Mouse (Mus musculus) C2C12 (cell line): ENCODE data around the gene Rundc3a. TPM values are rescaled to one million over a fixed set of nuclear protein-coding genes. Genes with fewer than 3 reads are reported as not detected.

Experiments used
- H3K27me3 ChIP-seq: one replicate; pipeline ENCODE4 v1.6.1; 2011; ENCODE audit not compliant: control insufficient read depth, insufficient read depth, insufficient read length
- H3K36me3 ChIP-seq: one replicate; pipeline ENCODE4 v1.6.1; 2011; ENCODE audit not compliant: control insufficient read depth, insufficient read depth
- H3K4me3 ChIP-seq: one replicate; pipeline ENCODE4 v1.5.1; 2011; ENCODE audit warnings: mild to moderate bottlenecking, control low read depth; ENCODE audit not compliant: poor library complexity, insufficient read depth, severe bottlenecking
- H3K79me2 ChIP-seq: one replicate; pipeline ENCODE4 v1.6.1; 2011; ENCODE audit not compliant: control insufficient read depth, insufficient read depth
- H3K79me3 ChIP-seq: one replicate; pipeline ENCODE4 v1.6.1; 2011; ENCODE audit warnings: low read depth, control low read depth
- H3ac ChIP-seq: one replicate; pipeline ENCODE3; 2011; ENCODE audit warnings: low read depth; ENCODE audit not compliant: control insufficient read depth, insufficient read length
- CEBPB ChIP-seq: IDR thresholded peaks from one replicate; pipeline ENCODE4 v1.6.1; 2011; ENCODE audit warnings: low read depth, mild to moderate bottlenecking, control low read depth, moderate library complexity
- CTCF ChIP-seq: IDR thresholded peaks from one replicate; pipeline ENCODE4 v1.5.1; 2011; ENCODE audit not compliant: control insufficient read depth, insufficient read depth, insufficient read length
- FOSL1 ChIP-seq: IDR thresholded peaks from one replicate; pipeline ENCODE4 v1.8.0; 2011; ENCODE audit warnings: mild to moderate bottlenecking, low read length; ENCODE audit not compliant: poor library complexity, insufficient read depth, severe bottlenecking
- MAX ChIP-seq: IDR thresholded peaks from one replicate; pipeline ENCODE4 v1.6.1; 2011; ENCODE audit warnings: mild to moderate bottlenecking, control low read depth
- MYOD1 ChIP-seq: IDR thresholded peaks from one replicate; pipeline ENCODE4 v1.6.1; 2011; ENCODE audit warnings: low read depth; ENCODE audit not compliant: control insufficient read depth, insufficient read length
- MYOG ChIP-seq: IDR thresholded peaks from one replicate; pipeline ENCODE4 v1.6.1; 2011; ENCODE audit not compliant: control insufficient read depth, insufficient read length; ENCODE audit errors: extremely low read depth
- USF1 ChIP-seq: IDR thresholded peaks from one replicate; pipeline ENCODE4 v1.6.1; 2011; ENCODE audit warnings: low read depth, mild to moderate bottlenecking, control low read depth, moderate library complexity
- polyA plus RNA-seq: library from polyadenylated mRNA; unstranded; fragments of >200 nt; fragmentation: generic; extraction: Trizol; gene quantifications from one replicate; pipeline ENCODE4 v1.2.1, GENCODE M21; 2012; ENCODE audit warnings: missing spikeins

The Rundc3a gene
- polyA plus RNA-seq, 1 experiment: 2.2 TPM

DNA sequence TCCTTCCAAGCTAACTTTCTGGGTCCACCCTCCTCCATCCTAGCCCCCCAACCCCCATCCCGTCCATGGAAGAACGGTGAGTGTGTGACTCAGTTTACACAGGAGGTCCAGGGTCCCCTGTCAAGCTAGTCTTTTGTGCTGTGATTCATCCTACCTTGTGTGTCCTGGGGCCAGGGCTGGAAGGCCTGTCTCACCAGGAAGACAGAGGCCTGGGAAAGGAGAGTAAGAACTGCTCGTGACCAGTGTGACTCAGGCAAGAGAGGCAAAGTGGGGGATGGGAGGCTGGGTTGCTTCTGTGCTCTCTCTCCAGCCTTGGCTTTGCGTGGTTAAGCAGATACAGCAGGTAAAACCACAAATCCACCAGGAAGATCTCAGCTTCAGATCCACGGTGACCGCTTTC, 31.5 kb downstream of the Rundc3a start:
- no peaks in the 10 kb centered on the region for H3K79me2 ChIP-seq
- H3K36me3 ChIP-seq: no peaks in the 10 kb centered on the region
- no peak overlapping the region for H3K4me3 ChIP-seq
- H3K27me3 ChIP-seq: peaks cover 9% of the 10 kb centered on the region
- H3ac ChIP-seq: no peak overlapping the region
- TF ChIP-seq MAX: no peak
- no peak for TF ChIP-seq FOSL1
- no peak for TF ChIP-seq MYOG
- H3K79me3 ChIP-seq: no peaks in the 10 kb centered on the region

DNA sequence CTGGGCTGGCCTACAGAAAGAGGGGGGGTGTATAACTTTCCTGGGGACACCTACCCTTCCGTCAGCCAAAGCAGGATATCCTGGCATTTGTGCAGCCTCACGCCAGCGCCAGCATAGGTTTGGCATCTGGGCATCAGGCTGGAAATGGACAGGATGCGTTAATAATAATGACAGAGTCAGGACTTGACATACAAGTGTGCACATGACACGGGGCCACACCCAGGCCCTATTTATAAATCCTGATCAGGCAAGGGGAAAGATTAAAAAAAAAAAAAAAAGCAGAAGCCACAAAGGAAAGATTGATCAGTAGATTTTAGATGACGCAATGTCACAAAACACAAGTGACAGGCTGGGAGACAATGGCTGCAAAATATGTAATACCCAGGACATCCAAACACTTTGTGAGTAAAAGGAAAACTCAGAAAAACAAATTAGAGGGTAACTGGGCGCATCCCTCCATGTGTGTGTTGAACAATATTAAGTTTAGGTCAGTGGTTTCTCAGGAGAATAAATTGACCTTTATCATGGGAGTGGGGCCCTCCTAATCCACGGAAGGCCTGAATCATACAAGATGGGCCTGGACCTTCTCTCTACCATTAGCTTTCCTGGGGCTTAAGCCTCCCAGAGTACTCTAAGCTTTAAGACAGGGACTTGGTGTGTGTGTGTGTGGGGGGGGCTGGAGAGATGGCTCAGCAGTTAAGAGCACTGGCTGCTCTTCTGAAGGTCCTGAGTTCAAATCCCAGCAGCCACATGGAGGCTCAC, 32.5 kb downstream of the Rundc3a start:
- Histone ChIP-seq H3K27me3 (peaks cover 9% of the 10 kb centered on the region), H3K79me3 (no peaks in the 10 kb centered on the region), H3K79me2 (peaks cover under 1% of the 10 kb centered on the region), H3ac (no peak overlapping the region), H3K4me3 (no peak overlapping the region), H3K36me3 (no peaks in the 10 kb centered on the region)
- TF ChIP-seq MYOG (no peak), CTCF (no peak), FOSL1 (no peak), MYOD1 (no peak), MAX (no peak), USF1 (no peak), CEBPB (no peak)

DNA sequence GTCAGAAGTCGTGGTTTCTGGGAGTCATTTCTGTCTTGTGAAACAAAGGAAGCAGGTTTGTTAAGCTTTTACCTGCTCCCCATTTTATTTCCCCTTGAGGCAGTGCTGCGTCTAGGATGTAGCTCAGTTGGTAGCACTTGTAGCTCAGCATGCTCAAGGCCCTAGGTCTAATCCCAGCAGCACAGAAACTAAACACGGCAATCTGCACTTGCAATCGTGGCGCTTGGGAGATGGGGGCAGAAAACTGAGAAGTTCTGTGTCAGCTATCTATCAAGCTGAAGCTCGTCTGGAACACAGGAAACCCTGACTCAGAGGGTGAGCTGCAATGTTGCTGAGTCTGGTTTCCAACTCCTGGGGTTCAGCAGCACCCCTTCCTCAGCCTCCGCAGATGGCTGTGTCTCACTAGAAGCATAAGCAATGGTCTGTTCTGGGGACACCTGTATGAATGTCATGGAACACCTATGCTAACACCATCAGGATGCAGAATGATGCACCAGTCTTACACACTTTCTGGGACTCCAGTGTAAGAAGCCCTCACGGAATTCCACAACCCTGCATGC, 35.9 kb downstream of the Rundc3a start:
- no peaks in the 10 kb centered on the region for H3K27me3 ChIP-seq
- no peaks in the 10 kb centered on the region for H3K79me3 ChIP-seq
- H3K79me2 ChIP-seq: peaks cover 8% of the 10 kb centered on the region
- H3K4me3 ChIP-seq: no peak overlapping the region
- peaks cover 3% of the 10 kb centered on the region for H3K36me3 ChIP-seq
- no peak overlapping the region for H3ac ChIP-seq
- TF ChIP-seq CTCF (no peak), USF1 (no peak), MYOD1 (no peak), MAX (no peak), CEBPB (no peak), MYOG (no peak), FOSL1 (no peak)

DNA sequence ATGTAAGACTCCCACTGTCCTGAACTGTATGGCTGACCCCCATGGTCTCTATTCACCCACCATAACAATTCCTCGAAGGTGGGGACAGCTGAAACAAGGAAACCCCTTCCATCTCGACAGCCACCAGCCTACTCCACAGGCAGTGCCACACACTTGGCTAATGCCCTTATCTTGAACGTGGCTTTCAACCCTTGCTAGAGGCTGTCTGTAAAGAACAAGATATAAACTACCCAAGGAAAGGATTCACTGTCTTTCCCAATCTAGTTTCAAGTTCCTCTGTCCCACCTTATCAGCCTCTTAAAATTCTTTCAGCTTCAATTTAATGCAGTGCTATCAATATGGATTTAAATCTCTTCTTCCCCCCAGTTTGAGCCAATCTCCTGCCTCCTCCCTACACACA, 36.3 kb downstream of the Rundc3a start:
- H3K36me3 ChIP-seq: peaks cover 7% of the 10 kb centered on the region
- no peak overlapping the region for H3ac ChIP-seq
- no peak for TF ChIP-seq FOSL1
- no peak for TF ChIP-seq MAX
- TF ChIP-seq CEBPB: no peak
- no peak for TF ChIP-seq MYOG
- no peak for TF ChIP-seq USF1
- no peak for TF ChIP-seq CTCF
- H3K79me3 ChIP-seq: no peaks in the 10 kb centered on the region
- H3K4me3 ChIP-seq: peak overlapping the region; percentile 15
- H3K27me3 ChIP-seq: no peaks in the 10 kb centered on the region
- peaks cover 8% of the 10 kb centered on the region for H3K79me2 ChIP-seq

DNA sequence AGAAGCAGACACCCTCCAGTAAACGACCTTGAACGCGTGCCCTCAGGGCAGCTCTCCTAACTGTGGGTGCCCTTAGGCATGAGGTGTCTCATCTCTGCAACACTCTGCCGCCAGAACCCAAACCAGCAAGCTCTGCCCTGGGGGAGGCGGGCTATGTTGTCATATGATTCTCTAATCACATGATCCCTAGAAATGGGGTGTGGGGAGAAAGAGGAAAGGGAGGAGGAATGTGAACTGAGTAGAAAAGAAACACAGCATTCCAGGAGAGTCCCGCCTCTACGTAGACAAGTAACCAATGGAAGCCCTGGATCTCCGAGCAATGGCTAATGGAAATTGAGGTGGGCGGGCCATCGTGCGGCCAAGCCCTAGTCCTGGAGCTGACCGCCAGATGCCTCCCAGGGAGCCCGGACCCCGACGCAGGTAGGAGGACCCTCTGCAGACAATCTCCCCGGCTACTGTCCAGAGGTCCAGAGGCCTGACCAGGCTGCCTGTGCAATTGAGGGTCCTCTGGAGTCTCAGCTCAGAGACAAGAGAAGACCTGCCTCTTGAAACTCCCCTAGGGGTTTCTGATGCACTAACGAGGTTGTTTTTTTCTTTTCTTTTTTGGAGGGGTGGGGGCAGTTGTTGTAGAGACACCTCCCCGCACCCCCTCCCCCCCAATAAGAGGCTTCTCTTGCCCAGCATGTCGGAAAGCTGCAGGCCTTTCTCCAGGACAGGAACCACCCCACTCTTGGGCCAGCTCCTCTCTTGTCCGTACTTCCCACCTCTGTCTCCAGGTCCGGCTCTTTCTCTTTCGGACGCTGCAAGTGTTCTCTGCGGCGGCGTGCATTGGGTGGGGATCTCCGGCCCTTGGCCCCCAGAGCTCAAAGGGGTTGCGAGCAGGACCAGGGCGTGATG, 37.2 kb downstream of the Rundc3a start, which contains the start of gene Grn:
TSS of gene Grn (plus strand) at position 195 of the 897 bp plus-strand sequence.
- TF ChIP-seq MYOG (no peak), MYOD1 (no peak), USF1 (peak; percentile 97), CEBPB (no peak), CTCF (no peak), FOSL1 (no peak), MAX (peak; percentile 39)
- no peaks in the 10 kb centered on the region for H3K79me3 ChIP-seq
- H3K27me3 ChIP-seq: no peaks in the 10 kb centered on the region
- H3K4me3 ChIP-seq: peak within 1 kb of the TSS; percentile 72
- H3K79me2 ChIP-seq: peaks cover 8% of the 10 kb centered on the region
- peak within 1 kb of the TSS; percentile 83 for H3ac ChIP-seq
- H3K36me3 ChIP-seq: peaks cover 16% of the 10 kb centered on the region
